Mouse (Mus musculus): ENCODE measurements around the gene Bpgm. TPM values are rescaled to one million over a fixed set of nuclear protein-coding genes. Genes with fewer than 3 reads are reported as not detected.

Bpgm gene
- total and polyA plus RNA-seq, 2 experiments, result 7.0 to 9.1 TPM

DNA sequence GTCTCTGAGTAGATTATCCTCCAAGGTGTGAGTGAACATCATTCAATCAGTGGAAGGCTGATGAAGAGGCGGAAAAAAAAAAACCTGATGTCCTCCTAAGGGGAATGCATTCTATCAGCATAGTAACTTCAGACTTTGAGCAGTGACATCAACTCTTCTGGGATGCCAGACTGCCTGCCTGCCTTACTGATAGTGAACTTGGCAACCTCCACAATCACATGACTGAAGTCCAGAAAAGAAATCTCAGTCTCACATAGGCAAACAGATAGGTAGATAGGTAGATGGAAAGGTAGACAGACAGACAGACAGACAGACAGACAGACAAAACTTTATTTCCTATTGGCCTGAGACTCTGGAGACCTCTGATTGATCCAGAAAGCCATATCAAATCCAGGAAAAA lies 57.0 kb downstream of the Bpgm start:
- TF ChIP-seq POLR2A (IDR thresholded peaks at IDR 0.05; ENCODE audit: extremely low read depth, insufficient read depth, low read length), result no peak

DNA sequence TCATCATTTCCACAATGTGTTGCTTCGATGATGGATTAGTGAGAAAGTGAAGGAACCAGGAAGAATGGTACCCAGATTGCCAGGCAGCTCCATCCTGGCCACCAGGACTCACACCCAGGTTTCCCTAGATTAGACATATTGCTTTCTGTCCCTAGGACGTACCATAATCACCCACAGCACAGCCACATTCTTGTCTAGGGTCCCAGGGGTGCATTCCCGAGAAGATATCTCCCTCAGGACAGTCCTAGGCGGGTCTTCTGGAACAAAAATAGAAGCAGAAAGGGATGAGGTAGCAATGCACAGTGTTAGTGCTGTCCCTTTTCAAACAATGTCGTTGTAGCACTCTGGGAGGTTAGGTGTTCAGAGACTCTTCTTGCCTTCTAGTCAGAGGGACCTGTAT lies 57.9 kb downstream of the Bpgm start:
- H3K4me1 ChIP-seq (ENCODE audit: control insufficient read depth, insufficient read depth, low read length), result peaks cover 5% of the 10 kb centered on the region
- DNase-seq (ENCODE audit: extremely low read depth, low read depth, low spot score), result no peak
- H3K27me3 ChIP-seq (ENCODE audit: control insufficient read depth, insufficient read depth, low read length), result no peaks in the 10 kb centered on the region
- no peaks in the 10 kb centered on the region for H3K79me2 ChIP-seq (ENCODE audit: control insufficient read depth, insufficient read depth, low read length)
- 73% methylated on average over 5 of the region's 5 CpGs for WGBS
- H3K9ac ChIP-seq (ENCODE audit: low read depth, low read length), result no peak overlapping the region
- H3K4me3 ChIP-seq (ENCODE audit: insufficient read depth, low read depth, low read length), result no peak overlapping the region
- H3K27ac ChIP-seq (replicated peaks; ENCODE audit: insufficient read depth, low read depth, low read length), result no peak overlapping the region
- TF ChIP-seq POLR2A (IDR thresholded peaks at IDR 0.05; ENCODE audit: extremely low read depth, insufficient read depth, low read length), result no peak
- no peak for TF ChIP-seq CTCF (IDR thresholded peaks at IDR 0.05; ENCODE audit: low read depth, low read length)
- no peaks in the 10 kb centered on the region for H3K36me3 ChIP-seq (ENCODE audit: control insufficient read depth, insufficient read depth, low read length)

More for the DNA sequence above, 57.0 kb downstream of the Bpgm start:
- WGBS, result 39% methylated on average over 1 of the region's 1 CpGs
- H3K4me1 ChIP-seq (ENCODE audit: control insufficient read depth, insufficient read depth, low read length), result peaks cover 9% of the 10 kb centered on the region
- H3K27ac ChIP-seq (replicated peaks; ENCODE audit: insufficient read depth, low read depth, low read length), result no peak overlapping the region
- H3K79me2 ChIP-seq (ENCODE audit: control insufficient read depth, insufficient read depth, low read length), result no peaks in the 10 kb centered on the region
- H3K4me3 ChIP-seq (ENCODE audit: insufficient read depth, low read depth, low read length), result no peak overlapping the region
- DNase-seq (ENCODE audit: extremely low read depth, low read depth, low spot score), result peak; percentile 89
- no peaks in the 10 kb centered on the region for H3K36me3 ChIP-seq (ENCODE audit: control insufficient read depth, insufficient read depth, low read length)
- no peaks in the 10 kb centered on the region for H3K27me3 ChIP-seq (ENCODE audit: control insufficient read depth, insufficient read depth, low read length)
- no peak overlapping the region for H3K9ac ChIP-seq (ENCODE audit: low read depth, low read length)

DNA sequence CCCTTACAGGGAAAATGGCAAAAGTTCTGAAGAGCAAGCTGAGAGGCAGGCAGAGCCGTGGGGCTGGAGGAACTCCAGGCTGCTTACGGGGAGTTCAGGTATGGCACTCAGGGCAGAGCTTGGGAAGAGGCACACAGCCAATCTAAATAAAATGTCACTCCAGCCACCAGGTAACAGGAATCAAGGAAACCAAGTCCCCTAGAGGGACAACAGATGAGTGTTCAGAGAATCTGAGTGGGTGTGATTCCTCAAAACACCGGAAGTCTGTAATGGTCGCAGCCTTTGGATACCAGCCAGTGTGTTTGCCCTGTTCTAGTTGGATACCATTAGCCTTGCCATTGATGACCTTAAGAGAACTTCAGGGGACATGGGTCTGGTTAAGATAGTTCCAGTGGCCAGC lies 66.9 kb downstream of the Bpgm start:
- Histone ChIP-seq H3K27ac (replicated peaks; ENCODE audit: insufficient read depth, low read depth, low read length) (no peak overlapping the region), H3K27me3 (ENCODE audit: control insufficient read depth, insufficient read depth, low read length) (no peaks in the 10 kb centered on the region), H3K4me1 (ENCODE audit: control insufficient read depth, insufficient read depth, low read length) (peaks cover 7% of the 10 kb centered on the region), H3K79me2 (ENCODE audit: control insufficient read depth, insufficient read depth, low read length) (no peaks in the 10 kb centered on the region), H3K9ac (ENCODE audit: low read depth, low read length) (no peak overlapping the region), H3K4me3 (ENCODE audit: insufficient read depth, low read depth, low read length) (no peak overlapping the region), H3K36me3 (ENCODE audit: control insufficient read depth, insufficient read depth, low read length) (no peaks in the 10 kb centered on the region)
- 18% methylated on average over 4 of the region's 4 CpGs for WGBS
- DNase-seq (ENCODE audit: extremely low read depth, low read depth, low spot score), result peak; percentile 65
- TF ChIP-seq CTCF (IDR thresholded peaks at IDR 0.05; ENCODE audit: low read depth, low read length), result no peak
- no peak for TF ChIP-seq POLR2A (IDR thresholded peaks at IDR 0.05; ENCODE audit: extremely low read depth, insufficient read depth, low read length)

DNA sequence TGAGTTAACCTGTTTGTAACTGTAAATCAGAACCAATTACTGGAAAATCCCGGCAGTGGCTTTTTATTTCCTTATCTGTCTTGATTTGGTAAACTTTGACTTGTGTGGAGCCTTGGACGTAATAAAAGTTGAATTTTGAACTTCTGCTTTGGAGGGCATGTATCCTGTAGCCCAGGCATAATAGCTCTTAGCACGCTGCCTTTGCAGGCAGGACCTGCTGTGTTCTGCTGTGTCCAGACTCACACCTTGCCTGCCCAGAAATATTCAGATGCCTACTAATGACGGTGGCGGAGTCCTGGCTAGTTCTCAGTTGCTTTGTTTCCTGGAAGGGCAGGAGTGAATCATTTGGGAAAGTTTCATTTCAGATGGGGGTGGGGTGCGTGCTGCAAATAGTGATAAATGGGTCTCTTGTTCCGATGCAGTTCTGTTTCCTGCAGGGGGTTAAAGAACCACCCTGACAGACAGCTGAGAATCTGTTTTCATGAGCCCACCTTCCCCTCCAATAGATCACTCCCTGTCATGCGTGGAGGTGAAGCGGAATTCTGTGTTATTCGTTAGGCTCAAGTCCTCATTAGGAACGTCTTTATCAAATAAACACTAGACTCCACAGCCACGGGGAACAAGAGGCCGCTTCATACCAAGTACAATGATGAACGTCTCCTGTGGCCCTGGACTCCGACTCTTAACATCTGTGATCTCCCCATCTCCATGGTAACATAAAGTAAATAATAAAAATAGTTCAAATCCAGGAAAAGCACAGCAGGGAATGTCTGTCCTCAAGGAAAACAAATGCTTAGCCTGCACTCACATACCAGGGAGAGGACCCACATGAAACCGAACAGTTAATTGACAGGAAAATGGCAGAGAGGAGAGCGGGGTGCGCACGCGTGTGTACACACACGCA lies 67.5 kb downstream of the Bpgm start:
- Histone ChIP-seq H3K4me3 (ENCODE audit: insufficient read depth, low read depth, low read length) (no peak overlapping the region), H3K27me3 (ENCODE audit: control insufficient read depth, insufficient read depth, low read length) (no peaks in the 10 kb centered on the region), H3K79me2 (ENCODE audit: control insufficient read depth, insufficient read depth, low read length) (no peaks in the 10 kb centered on the region), H3K27ac (replicated peaks; ENCODE audit: insufficient read depth, low read depth, low read length) (no peak overlapping the region), H3K9ac (ENCODE audit: low read depth, low read length) (no peak overlapping the region), H3K36me3 (ENCODE audit: control insufficient read depth, insufficient read depth, low read length) (no peaks in the 10 kb centered on the region), H3K4me1 (ENCODE audit: control insufficient read depth, insufficient read depth, low read length) (peaks cover 7% of the 10 kb centered on the region)
- no peak for TF ChIP-seq CTCF (IDR thresholded peaks at IDR 0.05; ENCODE audit: low read depth, low read length)
- no peak for TF ChIP-seq POLR2A (IDR thresholded peaks at IDR 0.05; ENCODE audit: extremely low read depth, insufficient read depth, low read length)
- DNase-seq (ENCODE audit: extremely low read depth, low read depth, low spot score), result peak; percentile 24
- 67% methylated on average over 21 of the region's 21 CpGs for WGBS

DNA sequence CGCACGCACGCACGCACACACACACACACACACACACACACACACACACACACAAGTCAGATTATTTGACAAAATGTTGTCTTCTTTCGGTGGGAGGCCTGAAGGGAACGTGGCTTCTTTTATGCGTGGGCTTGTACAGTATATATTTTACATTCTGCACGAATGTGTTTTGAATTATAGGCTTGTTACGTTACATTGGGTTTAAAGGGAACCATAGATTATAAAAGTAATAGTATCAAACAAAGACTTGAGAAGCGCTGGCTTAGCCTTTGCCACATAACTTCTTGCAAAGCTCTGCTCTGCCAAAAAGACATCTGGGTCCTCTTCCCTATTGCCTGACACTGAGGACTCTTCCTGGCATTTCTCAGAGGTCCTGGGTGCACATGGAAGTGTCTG lies 68.2 kb downstream of the Bpgm start:
- H3K4me3 ChIP-seq (ENCODE audit: insufficient read depth, low read depth, low read length), result no peak overlapping the region
- no peaks in the 10 kb centered on the region for H3K27me3 ChIP-seq (ENCODE audit: control insufficient read depth, insufficient read depth, low read length)
- peaks cover 7% of the 10 kb centered on the region for H3K4me1 ChIP-seq (ENCODE audit: control insufficient read depth, insufficient read depth, low read length)
- WGBS, result 92% methylated on average over 10 of the region's 10 CpGs
- no peak overlapping the region for H3K27ac ChIP-seq (replicated peaks; ENCODE audit: insufficient read depth, low read depth, low read length)
- no peaks in the 10 kb centered on the region for H3K36me3 ChIP-seq (ENCODE audit: control insufficient read depth, insufficient read depth, low read length)
- no peaks in the 10 kb centered on the region for H3K79me2 ChIP-seq (ENCODE audit: control insufficient read depth, insufficient read depth, low read length)
- no peak for DNase-seq (ENCODE audit: extremely low read depth, low read depth, low spot score)
- no peak for TF ChIP-seq POLR2A (IDR thresholded peaks at IDR 0.05; ENCODE audit: extremely low read depth, insufficient read depth, low read length)
- no peak for TF ChIP-seq CTCF (IDR thresholded peaks at IDR 0.05; ENCODE audit: low read depth, low read length)
- H3K9ac ChIP-seq (ENCODE audit: low read depth, low read length), result no peak overlapping the region

DNA sequence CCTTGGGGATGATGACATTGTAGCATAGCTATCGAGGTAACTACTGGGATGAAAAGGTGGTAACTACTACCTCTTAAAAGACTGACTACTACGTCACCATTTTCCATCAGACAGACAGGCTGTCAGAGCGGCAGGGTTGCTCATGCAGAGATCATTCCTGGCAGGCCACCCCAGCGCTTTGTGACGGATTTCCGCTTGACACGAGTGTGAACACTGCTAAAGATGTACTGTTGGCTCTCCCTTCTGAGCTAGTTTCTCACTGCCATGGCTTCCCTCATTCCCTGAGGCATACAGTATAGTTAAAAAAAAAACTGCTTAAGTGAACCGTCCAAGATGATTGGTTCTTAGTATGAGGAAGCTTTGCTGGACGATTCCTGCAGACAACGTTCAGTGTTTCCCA lies 69.3 kb downstream of the Bpgm start:
- no peak for DNase-seq (ENCODE audit: extremely low read depth, low read depth, low spot score)
- Histone ChIP-seq H3K4me3 (ENCODE audit: insufficient read depth, low read depth, low read length) (no peak overlapping the region), H3K9ac (ENCODE audit: low read depth, low read length) (no peak overlapping the region), H3K27ac (replicated peaks; ENCODE audit: insufficient read depth, low read depth, low read length) (no peak overlapping the region), H3K4me1 (ENCODE audit: control insufficient read depth, insufficient read depth, low read length) (peaks cover 7% of the 10 kb centered on the region), H3K79me2 (ENCODE audit: control insufficient read depth, insufficient read depth, low read length) (no peaks in the 10 kb centered on the region), H3K36me3 (ENCODE audit: control insufficient read depth, insufficient read depth, low read length) (no peaks in the 10 kb centered on the region), H3K27me3 (ENCODE audit: control insufficient read depth, insufficient read depth, low read length) (no peaks in the 10 kb centered on the region)
- no peak for TF ChIP-seq CTCF (IDR thresholded peaks at IDR 0.05; ENCODE audit: low read depth, low read length)
- TF ChIP-seq POLR2A (IDR thresholded peaks at IDR 0.05; ENCODE audit: extremely low read depth, insufficient read depth, low read length), result no peak
- 93% methylated on average over 10 of the region's 10 CpGs for WGBS

Data from liver, adult 2 months (tissue).